Mouse (Mus musculus): Measurements from ENCODE around the gene Frg2f1. TPM values are rescaled to one million over a fixed set of nuclear protein-coding genes. Genes with fewer than 3 reads are reported as not detected.
"Not testable (repeated sequence)": the region's sequence is repeated elsewhere in the genome, so short reads cannot be mapped to it uniquely, and the experiment has no call there.

Gene Frg2f1
- polyA plus RNA-seq, 1 experiment = 3.1 TPM

DNA sequence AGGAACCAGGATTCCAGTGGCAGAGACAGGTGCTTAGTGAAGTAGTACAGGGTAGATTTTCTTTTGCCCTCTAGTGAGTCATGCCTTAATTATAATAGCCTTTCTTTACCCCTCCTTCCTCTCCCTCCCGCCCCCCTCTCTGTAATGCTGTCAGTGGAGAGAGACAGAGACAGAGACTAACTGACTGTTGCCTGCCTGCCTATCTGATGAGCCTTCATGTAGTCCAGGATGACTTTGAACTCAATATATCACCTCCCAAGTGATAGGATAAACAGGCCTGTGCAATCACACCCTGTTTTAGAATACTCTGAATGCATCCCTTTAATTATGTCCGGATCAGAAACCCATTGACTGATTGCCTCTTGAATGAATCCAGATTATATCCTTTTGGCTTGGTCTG is 16.1 kb upstream of the Frg2f1 start:
- Histone ChIP-seq H3K4me1 (ENCODE audit: control insufficient read depth, insufficient read depth, insufficient read length, low read length) (no peaks in the 10 kb centered on the region; the same call in none of the 2 replicates), H3K27me3 (ENCODE audit: control insufficient read depth, insufficient read depth, low read length) (no peaks in the 10 kb centered on the region), H3K36me3 (ENCODE audit: control insufficient read depth, insufficient read depth, low read length) (no peaks in the 10 kb centered on the region), H3K27ac (ENCODE audit: insufficient read depth, low read depth, low read length) (no peak overlapping the region), H3K4me3 (ENCODE audit: low read depth, low read length) (no peak overlapping the region)
- WGBS = 44% methylated on average over 2 of the region's 2 CpGs
- no peak for TF ChIP-seq POLR2A (IDR thresholded peaks at IDR 0.05; ENCODE audit: low read depth, low read length)

DNA sequence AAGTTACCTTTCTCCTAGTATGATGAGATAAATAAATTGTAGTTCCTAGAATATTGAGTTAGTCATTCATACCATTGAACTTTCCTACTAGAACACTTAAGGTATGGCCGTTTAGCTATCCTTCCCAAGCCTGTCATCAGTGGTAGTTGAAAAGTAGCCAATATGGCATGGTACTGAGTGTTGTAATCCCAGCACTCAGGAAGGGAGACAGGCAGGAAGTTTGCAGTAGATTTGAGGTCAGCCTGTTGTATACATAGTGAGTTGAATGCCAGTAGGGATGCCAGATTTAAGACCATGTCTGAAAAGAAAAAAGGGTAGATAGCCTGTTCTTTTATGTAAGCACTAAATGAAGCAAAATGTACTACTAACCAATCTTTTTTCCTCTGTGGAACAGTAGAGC is 11.5 kb upstream of the Frg2f1 start:
- no peaks in the 10 kb centered on the region; the same call in none of the 2 replicates for H3K4me1 ChIP-seq (ENCODE audit: control insufficient read depth, insufficient read depth, insufficient read length, low read length)
- no peak overlapping the region for H3K4me3 ChIP-seq (ENCODE audit: low read depth, low read length)
- H3K27ac ChIP-seq (ENCODE audit: insufficient read depth, low read depth, low read length) = no peak overlapping the region
- H3K27me3 ChIP-seq (ENCODE audit: control insufficient read depth, insufficient read depth, low read length) = no peaks in the 10 kb centered on the region
- no peak for TF ChIP-seq POLR2A (IDR thresholded peaks at IDR 0.05; ENCODE audit: low read depth, low read length)
- TF ChIP-seq CTCF (IDR thresholded peaks at IDR 0.05; ENCODE audit: extremely low read depth, insufficient read length, insufficient replicate concordance, low read depth, low read length) = no peak
- no peaks in the 10 kb centered on the region for H3K36me3 ChIP-seq (ENCODE audit: control insufficient read depth, insufficient read depth, low read length)
- 31% methylated on average over 1 of the region's 1 CpGs for WGBS

DNA sequence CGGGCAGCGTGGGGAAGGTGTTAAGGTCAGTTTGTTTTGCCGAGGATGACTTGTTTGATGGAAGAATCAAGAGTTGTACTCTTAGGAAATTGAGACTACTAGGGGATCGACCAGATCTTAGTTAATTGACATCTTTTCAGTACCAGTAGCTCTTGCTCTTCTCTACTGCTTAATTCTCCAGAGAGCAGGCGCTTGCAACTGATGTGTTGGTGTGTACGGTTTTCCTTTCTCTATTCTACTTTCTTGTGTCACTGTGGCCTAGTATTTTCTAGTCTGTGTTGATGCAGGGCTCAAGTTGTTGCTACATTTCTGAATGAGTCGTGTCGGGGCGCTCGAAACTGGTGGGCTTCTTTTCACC is 1.2 kb upstream of the Frg2f1 start:
- Histone ChIP-seq H3K4me3 (ENCODE audit: low read depth, low read length) (peak overlapping the region; percentile 93), H3K27ac (ENCODE audit: insufficient read depth, low read depth, low read length) (no peak overlapping the region), H3K36me3 (ENCODE audit: control insufficient read depth, insufficient read depth, low read length) (no peaks in the 10 kb centered on the region), H3K4me1 (ENCODE audit: control insufficient read depth, insufficient read depth, insufficient read length, low read length) (peaks cover 5% of the 10 kb centered on the region; the same call in 1 of the 2 replicates), H3K27me3 (ENCODE audit: control insufficient read depth, insufficient read depth, low read length) (no peaks in the 10 kb centered on the region)
- no peak for TF ChIP-seq POLR2A (IDR thresholded peaks at IDR 0.05; ENCODE audit: low read depth, low read length)
- no peak for TF ChIP-seq CTCF (IDR thresholded peaks at IDR 0.05; ENCODE audit: extremely low read depth, insufficient read length, insufficient replicate concordance, low read depth, low read length)
- WGBS = 6% methylated on average over 10 of the region's 10 CpGs

DNA sequence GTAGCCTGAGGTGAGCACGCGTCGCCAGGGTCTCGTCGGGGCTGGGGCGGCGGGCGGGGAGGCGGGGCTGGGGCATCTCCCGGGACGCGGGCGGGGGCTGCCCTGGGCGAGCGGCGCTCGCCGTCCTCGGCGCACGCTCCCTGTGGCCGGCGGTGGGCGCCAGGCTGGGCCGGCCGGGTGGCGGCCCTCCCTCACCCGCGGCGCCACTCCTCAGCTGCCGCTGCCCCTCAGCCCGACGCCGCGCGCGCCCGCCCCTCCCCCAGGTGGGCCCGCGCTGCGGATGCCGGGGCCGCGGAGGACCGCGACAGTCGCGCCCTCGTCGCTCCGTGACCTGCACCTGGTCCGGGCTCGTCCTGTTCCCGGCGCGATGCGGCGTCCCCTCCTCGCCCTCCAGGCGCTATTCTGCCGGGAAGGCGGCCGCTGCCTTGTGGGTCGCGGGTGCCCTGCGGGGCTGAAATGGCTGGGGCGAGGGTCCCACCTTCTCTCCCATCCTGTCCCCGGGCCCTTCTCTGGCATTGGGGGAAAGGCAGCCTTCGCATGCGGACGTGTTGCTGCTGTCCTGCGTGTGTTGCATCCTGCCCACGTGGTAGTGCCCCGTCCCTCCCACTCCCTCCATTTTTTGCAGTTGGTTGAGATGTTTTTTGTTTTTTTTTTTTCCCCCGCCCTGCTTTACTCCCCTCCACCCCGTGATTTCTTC is 655 bp upstream of the Frg2f1 start:
- TF ChIP-seq POLR2A (IDR thresholded peaks at IDR 0.05; ENCODE audit: low read depth, low read length) (no peak), CTCF (IDR thresholded peaks at IDR 0.05; ENCODE audit: extremely low read depth, insufficient read length, insufficient replicate concordance, low read depth, low read length) (no peak)
- H3K27me3 ChIP-seq (ENCODE audit: control insufficient read depth, insufficient read depth, low read length) = no peaks in the 10 kb centered on the region
- no peaks in the 10 kb centered on the region for H3K36me3 ChIP-seq (ENCODE audit: control insufficient read depth, insufficient read depth, low read length)
- peak overlapping the region; percentile 93 for H3K4me3 ChIP-seq (ENCODE audit: low read depth, low read length)
- WGBS = 1% methylated on average over 73 of the region's 76 CpGs
- peak overlapping the region; percentile 64 for H3K27ac ChIP-seq (ENCODE audit: insufficient read depth, low read depth, low read length)
- peaks cover 5% of the 10 kb centered on the region; the same call in 1 of the 2 replicates for H3K4me1 ChIP-seq (ENCODE audit: control insufficient read depth, insufficient read depth, insufficient read length, low read length)

DNA sequence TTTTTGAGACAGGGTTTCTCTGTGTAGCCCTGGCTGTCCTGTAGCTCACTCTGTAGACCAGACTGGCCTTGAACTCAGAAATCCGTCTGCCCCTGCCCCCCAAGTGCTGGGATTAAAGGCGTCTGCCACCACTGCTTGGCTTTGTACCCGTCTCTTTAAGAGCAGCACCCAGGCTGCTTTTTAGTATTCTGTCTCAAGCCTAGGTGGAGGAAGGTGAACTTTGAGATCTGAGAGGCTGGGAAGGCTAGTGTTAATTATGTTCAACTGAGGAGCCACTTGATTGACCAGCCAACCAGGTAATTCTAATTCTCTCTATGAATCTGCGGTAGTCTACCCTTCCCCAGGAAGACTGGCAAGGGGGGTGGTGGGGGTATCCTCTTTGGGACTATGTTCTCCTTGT is 1.9 kb downstream of the Frg2f1 start:
- Histone ChIP-seq H3K4me3 (ENCODE audit: low read depth, low read length) (peak overlapping the region; percentile 26; the same call in 1 of the 2 replicates), H3K27me3 (ENCODE audit: control insufficient read depth, insufficient read depth, low read length) (no peaks in the 10 kb centered on the region), H3K36me3 (ENCODE audit: control insufficient read depth, insufficient read depth, low read length) (no peaks in the 10 kb centered on the region), H3K27ac (ENCODE audit: insufficient read depth, low read depth, low read length) (peak overlapping the region; percentile 97), H3K4me1 (ENCODE audit: control insufficient read depth, insufficient read depth, insufficient read length, low read length) (peaks cover 5% of the 10 kb centered on the region; the same call in 1 of the 2 replicates)
- 64% methylated on average over 4 of the region's 4 CpGs for WGBS
- no peak for TF ChIP-seq POLR2A (IDR thresholded peaks at IDR 0.05; ENCODE audit: low read depth, low read length)
- TF ChIP-seq CTCF (IDR thresholded peaks at IDR 0.05; ENCODE audit: extremely low read depth, insufficient read length, insufficient replicate concordance, low read depth, low read length) = no peak

DNA sequence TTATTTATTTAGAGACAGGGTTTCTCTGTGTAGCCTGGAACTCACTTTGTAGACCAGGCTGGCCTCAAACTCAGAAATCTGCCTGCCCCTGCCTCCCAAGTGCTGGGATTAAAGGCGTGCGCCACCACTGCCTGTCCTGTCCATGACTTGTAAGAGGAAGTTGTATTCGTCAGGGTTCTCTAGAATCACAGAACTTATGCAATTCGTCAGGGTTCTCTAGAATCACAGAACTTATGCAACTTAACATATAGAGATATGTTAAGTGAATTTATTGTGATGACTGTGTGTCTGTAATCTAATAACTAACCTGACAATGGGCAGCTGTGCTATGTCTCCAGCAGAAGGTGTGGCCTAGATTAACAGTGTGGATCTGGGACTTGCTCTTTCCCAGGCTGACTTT is 2.7 kb downstream of the Frg2f1 start, which contains the start of gene Foxj3:
TSS of gene Foxj3 (plus strand) at position 390 of the 400 bp plus-strand sequence.
- H3K27ac ChIP-seq (ENCODE audit: insufficient read depth, low read depth, low read length) = peak within 1 kb of the TSS; percentile 97
- H3K36me3 ChIP-seq (ENCODE audit: control insufficient read depth, insufficient read depth, low read length); H3K27me3 ChIP-seq (ENCODE audit: control insufficient read depth, insufficient read depth, low read length); H3K4me1 ChIP-seq (ENCODE audit: control insufficient read depth, insufficient read depth, insufficient read length, low read length): not testable (repeated sequence)
- peak within 1 kb of the TSS; percentile 26; the same call in 1 of the 2 replicates for H3K4me3 ChIP-seq (ENCODE audit: low read depth, low read length)
- WGBS = 80% methylated on average over 4 of the region's 4 CpGs

DNA sequence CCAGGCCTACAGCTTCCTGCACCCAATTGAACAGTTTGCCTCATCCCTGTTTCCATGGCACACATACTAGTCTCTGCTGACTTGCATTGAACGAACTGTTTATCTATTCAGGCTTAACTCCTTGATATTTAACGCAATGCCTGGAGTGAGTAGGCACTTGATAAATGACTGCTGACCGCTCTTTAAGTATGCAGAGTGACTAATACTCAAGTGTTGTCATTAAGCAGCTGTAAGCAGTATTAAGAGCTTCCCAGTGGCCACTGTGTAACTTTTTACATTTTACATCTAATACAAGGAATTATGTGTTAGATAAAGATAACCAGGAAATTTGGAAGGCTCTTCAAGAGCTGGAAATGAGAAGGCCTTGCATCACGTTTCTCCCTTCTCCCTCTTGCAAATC is 4.2 kb downstream of the Frg2f1 start:
- no peak overlapping the region for H3K4me3 ChIP-seq (ENCODE audit: low read depth, low read length)
- 54% methylated on average over 4 of the region's 4 CpGs for WGBS

More for the DNA sequence above, 4.2 kb downstream of the Frg2f1 start:
- H3K27me3 ChIP-seq (ENCODE audit: control insufficient read depth, insufficient read depth, low read length) = no peaks in the 10 kb centered on the region
- no peak overlapping the region for H3K27ac ChIP-seq (ENCODE audit: insufficient read depth, low read depth, low read length)
- no peaks in the 10 kb centered on the region for H3K36me3 ChIP-seq (ENCODE audit: control insufficient read depth, insufficient read depth, low read length)
- peaks cover 5% of the 10 kb centered on the region; the same call in 1 of the 2 replicates for H3K4me1 ChIP-seq (ENCODE audit: control insufficient read depth, insufficient read depth, insufficient read length, low read length)
- TF ChIP-seq POLR2A (IDR thresholded peaks at IDR 0.05; ENCODE audit: low read depth, low read length) = no peak
- TF ChIP-seq CTCF (IDR thresholded peaks at IDR 0.05; ENCODE audit: extremely low read depth, insufficient read length, insufficient replicate concordance, low read depth, low read length) = no peak

Data from small intestine, adult 2 months (tissue).